Mouse (Mus musculus) brain, embryonic 14.5 days (tissue): ENCODE measurements around the gene Wdr25.

Source experiments
- CTCF ChIP-seq: fragments of 200-500 bp; IDR thresholded peaks from 2 replicates; pipeline ENCODE4 v1.5.1; 2012; ENCODE audit warnings: inconsistent platforms, mild to moderate bottlenecking, moderate library complexity, borderline replicate concordance; ENCODE audit not compliant: insufficient read depth, insufficient read length; ENCODE audit errors: extremely low read depth
- POLR2A ChIP-seq: fragments of 200-500 bp; IDR thresholded peaks from 2 replicates; pipeline ENCODE4 v1.6.1; 2012; ENCODE audit warnings: mild to moderate bottlenecking, inconsistent platforms, borderline replicate concordance; ENCODE audit not compliant: poor library complexity, insufficient read depth, insufficient read length, severe bottlenecking; ENCODE audit errors: extremely low read depth

DNA sequence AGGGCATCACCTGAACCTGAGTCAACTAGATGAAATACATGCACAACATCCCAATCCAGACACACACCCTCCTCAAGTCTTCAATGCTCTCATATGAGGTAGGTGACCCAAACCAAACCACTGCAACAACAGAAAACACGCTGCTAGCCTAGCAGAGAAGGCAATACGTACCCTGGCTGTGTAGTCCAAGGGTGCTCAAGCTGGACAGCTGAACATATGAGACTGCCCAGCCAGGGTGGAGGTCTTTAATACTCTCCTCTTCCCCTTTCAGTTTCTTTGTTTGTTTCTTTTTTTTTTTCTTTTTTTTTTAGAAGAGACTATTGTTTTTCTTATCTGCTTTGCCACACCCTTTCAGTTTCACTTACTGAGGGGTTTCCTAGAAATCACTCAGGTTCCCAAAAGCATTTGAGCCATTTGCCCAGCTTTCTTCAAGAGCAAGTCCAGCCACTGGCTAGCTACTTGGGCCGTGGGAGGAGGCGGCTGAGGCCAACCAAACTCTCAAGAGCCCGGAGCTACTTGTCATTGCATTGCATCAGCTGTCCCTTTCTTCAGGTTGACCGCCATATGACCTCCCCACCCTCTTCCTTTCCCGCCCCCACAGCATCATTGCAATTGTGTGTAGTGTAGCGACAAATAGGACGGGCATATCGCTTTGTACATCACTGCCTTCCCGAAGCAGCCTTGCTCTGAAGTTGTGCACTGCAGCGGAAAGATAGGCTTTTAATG lies at the start of gene Wdr25:
- TF ChIP-seq CTCF (no peak), POLR2A (no peak)
